Mouse (Mus musculus) ES-Bruce4 (cell line): ENCODE results near the gene Kcnh3. TPM values are rescaled to one million over a fixed set of nuclear protein-coding genes. Genes with fewer than 3 reads are reported as not detected.
A peak's percentile ranks its signal among the peaks of the same experiment; 100 is the strongest.
"Not testable (repeated sequence)": the region's sequence is repeated elsewhere in the genome, so short reads cannot be mapped to it uniquely, and the experiment has no call there.

Experiments used
- H3K27ac ChIP-seq: 2 replicates; pipeline ENCODE4 v1.5.1; 2012; ENCODE audit warnings: low read length, inconsistent platforms; ENCODE audit not compliant: insufficient read depth
- H3K27me3 ChIP-seq: 2 replicates; pipeline ENCODE4 v1.6.1; 2012; ENCODE audit warnings: mild to moderate bottlenecking, low read length, inconsistent platforms; ENCODE audit not compliant: control insufficient read depth, poor library complexity, insufficient read depth, severe bottlenecking
- H3K36me3 ChIP-seq: 2 replicates; pipeline ENCODE4 v1.6.1; 2012; ENCODE audit warnings: inconsistent platforms, mild to moderate bottlenecking, low read length, moderate library complexity; ENCODE audit not compliant: control insufficient read depth, poor library complexity, insufficient read depth, severe bottlenecking
- H3K4me1 ChIP-seq: one replicate; pipeline ENCODE4 v1.8.1; 2011; ENCODE audit warnings: low read length; ENCODE audit not compliant: control insufficient read depth, insufficient read depth
- H3K4me3 ChIP-seq: 2 replicates; pipeline ENCODE4 v1.5.1; 2011; ENCODE audit warnings: low read depth, mild to moderate bottlenecking, low read length
- H3K9ac ChIP-seq: 2 replicates; pipeline ENCODE4 v1.6.1; 2012; ENCODE audit warnings: low read depth, mild to moderate bottlenecking, inconsistent platforms; ENCODE audit not compliant: poor library complexity, severe bottlenecking
- H3K9me3 ChIP-seq: replicated peaks from 2 replicates; pipeline ENCODE4 v1.6.1; 2012; ENCODE audit warnings: mild to moderate bottlenecking, low read length, inconsistent platforms; ENCODE audit not compliant: control insufficient read depth, poor library complexity, insufficient read depth, severe bottlenecking
- CTCF ChIP-seq: IDR thresholded peaks from one replicate; pipeline ENCODE4 v1.8.1; 2011; ENCODE audit warnings: low read depth, low read length
- EP300 ChIP-seq: IDR thresholded peaks from 2 replicates; pipeline ENCODE4 v1.6.1; 2011; ENCODE audit warnings: low read depth, low read length; ENCODE audit not compliant: insufficient read depth
- POLR2A ChIP-seq: IDR thresholded peaks from one replicate; pipeline ENCODE4 v1.8.1; 2011; ENCODE audit warnings: low read length; ENCODE audit not compliant: insufficient read depth
- polyA plus RNA-seq: library from polyadenylated mRNA; stranded (reverse); fragments of >200 nt; gene quantifications from 2 replicates; pipeline ENCODE4 v1.2.4, GENCODE M21; 2011; ENCODE audit warnings: low read depth; ENCODE audit not compliant: missing spikeins, insufficient read depth, insufficient read length

Gene Kcnh3
- polyA plus RNA-seq, 1 experiment, result 0.99 TPM

- Histone ChIP-seq H3K27me3 (no peaks in the 10 kb centered on the region), H3K9ac (no peak overlapping the region), H3K4me3 (no peak overlapping the region), H3K9me3 (no peaks in the 10 kb centered on the region), H3K27ac (no peak overlapping the region), H3K36me3 (no peaks in the 10 kb centered on the region), H3K4me1 (peaks cover 6% of the 10 kb centered on the region)
- TF ChIP-seq CTCF (no peak), POLR2A (no peak), EP300 (no peak)
Observed at GRCm38 (mm10) chr15:99233719-99234118, 9.1 kb downstream of the Kcnh3 start.

DNA sequence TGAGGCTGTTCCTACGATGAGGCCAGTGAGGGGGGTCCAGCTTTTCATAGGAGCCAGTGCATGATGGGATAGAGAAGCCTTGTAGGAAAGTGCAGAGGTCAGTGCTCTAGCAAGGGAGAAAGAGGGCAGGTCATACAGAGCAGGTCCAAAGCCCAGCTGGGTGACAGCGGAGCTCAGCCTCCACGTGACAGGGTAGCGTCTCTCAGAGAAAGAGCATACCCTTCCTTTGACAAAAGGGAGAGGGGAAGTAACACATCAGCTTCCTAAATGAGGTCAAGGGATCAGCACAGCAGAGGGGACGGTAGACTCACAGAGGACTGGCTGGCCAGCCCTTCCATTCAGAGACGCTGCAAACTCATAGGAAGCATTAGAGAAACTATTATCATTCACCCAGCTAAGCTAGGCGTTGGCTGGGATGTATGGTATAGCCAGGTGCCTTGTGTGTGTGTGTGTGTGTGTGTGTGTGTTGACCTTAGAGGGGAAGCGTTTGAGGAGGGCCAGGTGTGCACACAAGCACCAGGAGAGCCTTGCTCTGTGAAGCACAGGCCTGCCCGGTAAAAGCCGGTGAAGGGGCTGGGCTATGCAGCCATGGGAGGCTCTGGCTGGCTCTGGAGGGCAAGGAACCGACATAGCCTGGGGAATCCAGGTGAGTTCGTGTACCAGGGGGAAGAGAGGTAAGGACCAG lies 9.8 kb downstream of the Kcnh3 start:
- Histone ChIP-seq H3K4me1 (peaks cover 1% of the 10 kb centered on the region), H3K9ac (no peak overlapping the region), H3K27ac (no peak overlapping the region), H3K9me3 (no peaks in the 10 kb centered on the region), H3K4me3 (no peak overlapping the region), H3K36me3 (no peaks in the 10 kb centered on the region), H3K27me3 (no peaks in the 10 kb centered on the region)
- TF ChIP-seq POLR2A (no peak), CTCF (no peak), EP300 (no peak)

GRCm38 (mm10) chr15:99238006-99238405 lies 13.3 kb downstream of the Kcnh3 start:
- no peaks in the 10 kb centered on the region for H3K4me1 ChIP-seq
- peak overlapping the region; percentile 24; the same call in 1 of the 2 replicates for H3K9ac ChIP-seq
- no peaks in the 10 kb centered on the region for H3K9me3 ChIP-seq
- no peaks in the 10 kb centered on the region for H3K36me3 ChIP-seq
- TF ChIP-seq CTCF (no peak), EP300 (no peak), POLR2A (no peak)
- no peak overlapping the region for H3K27ac ChIP-seq
- H3K27me3 ChIP-seq, result no peaks in the 10 kb centered on the region
- H3K4me3 ChIP-seq, result no peak overlapping the region

- no peak overlapping the region for H3K4me3 ChIP-seq
- H3K36me3 ChIP-seq, result no peaks in the 10 kb centered on the region
- no peaks in the 10 kb centered on the region for H3K4me1 ChIP-seq
- TF ChIP-seq EP300, result no peak
- TF ChIP-seq POLR2A, result no peak
- TF ChIP-seq CTCF, result peak; percentile 57
- H3K27ac ChIP-seq, result no peak overlapping the region
- H3K9me3 ChIP-seq, result no peaks in the 10 kb centered on the region
- no peak overlapping the region for H3K9ac ChIP-seq
- no peaks in the 10 kb centered on the region for H3K27me3 ChIP-seq
Observed at GRCm38 (mm10) chr15:99240129-99240528, 15.5 kb downstream of the Kcnh3 start.

DNA sequence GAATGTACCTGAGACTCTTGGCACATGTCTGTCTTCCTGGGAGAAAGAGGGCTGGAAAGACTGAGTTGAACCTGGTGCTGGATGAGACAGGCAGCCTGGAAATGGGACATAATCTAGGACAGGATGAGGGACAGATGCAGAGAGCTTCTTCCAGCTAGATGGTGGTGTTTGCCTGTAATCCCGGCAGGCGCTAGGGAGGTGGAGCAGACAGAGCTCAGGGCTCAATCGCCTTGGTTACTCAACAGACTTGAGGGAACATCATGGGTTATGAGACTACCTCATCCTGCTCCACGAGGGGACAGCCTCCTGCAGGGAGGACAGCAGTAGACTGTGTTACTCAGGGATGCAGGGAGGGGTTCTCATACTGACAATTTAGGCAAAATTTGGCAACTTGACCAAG lies 16.6 kb downstream of the Kcnh3 start:
- Histone ChIP-seq H3K36me3 (0 out of 2 replicates have a peak, but pooled peaks cover 6% of the 10 kb centered on the region), H3K4me1 (no peaks in the 10 kb centered on the region), H3K9me3 (no peaks in the 10 kb centered on the region), H3K27ac (no peak overlapping the region), H3K27me3 (no peaks in the 10 kb centered on the region), H3K9ac (no peak overlapping the region), H3K4me3 (no peak overlapping the region)
- no peak for TF ChIP-seq EP300

- Histone ChIP-seq H3K4me1 (no peaks in the 10 kb centered on the region), H3K36me3 (0 out of 2 replicates have a peak, but pooled peaks cover 7% of the 10 kb centered on the region), H3K9me3 (no peaks in the 10 kb centered on the region), H3K9ac (no peak overlapping the region), H3K27me3 (no peaks in the 10 kb centered on the region), H3K27ac (no peak overlapping the region), H3K4me3 (no peak overlapping the region)
- TF ChIP-seq EP300 (no peak), CTCF (no peak), POLR2A (no peak)
Observed at GRCm38 (mm10) chr15:99242045-99242444, 17.4 kb downstream of the Kcnh3 start.

DNA sequence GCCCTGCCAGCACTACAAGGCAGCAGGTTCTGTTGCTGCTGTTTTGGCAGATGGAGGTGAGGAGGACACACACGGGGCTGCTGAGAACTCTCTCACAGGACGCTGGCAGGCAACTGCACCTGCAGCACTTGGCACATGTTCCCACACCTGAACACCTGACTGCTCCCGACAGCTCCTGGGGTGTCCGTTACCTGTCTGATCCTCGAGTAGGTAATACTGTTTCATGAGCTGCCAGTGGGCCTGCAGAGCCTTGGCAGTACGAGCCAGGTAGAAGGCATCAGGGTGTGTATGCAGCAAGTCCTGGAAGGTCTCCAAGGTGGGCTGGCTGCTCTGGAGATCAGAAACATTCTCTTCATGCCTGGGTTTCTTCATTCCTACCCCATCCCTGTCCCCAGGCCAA lies 22.1 kb downstream of the Kcnh3 start:
- H3K9ac ChIP-seq, H3K4me3 ChIP-seq, H3K27ac ChIP-seq, H3K9me3 ChIP-seq, H3K27me3 ChIP-seq, H3K4me1 ChIP-seq: not testable (repeated sequence)
- peaks cover 20% of the 10 kb centered on the region for H3K36me3 ChIP-seq
